Mouse (Mus musculus) lung, embryonic 16.5 days (tissue): ENCODE measurements at regions not wholly inside any gene's neighbourhood (a gene's known extent, or its start where the extent isn't known, plus 50 kb on each side); places are given as distances from the start of the nearest gene placed in this dataset.
"Not testable (repeated sequence)": the region's sequence is repeated elsewhere in the genome, so short reads cannot be mapped to it uniquely, and the experiment has no call there.

Source experiments
- ATAC-seq: fragments of 200-750 bp; cut with Nextera tagmentation; 2 replicates; pipeline ENCODE4 v1.8.0; 2017; ENCODE audit warnings: low read depth, mild to moderate bottlenecking, moderate library complexity
- H3K27ac ChIP-seq: fragments of 300-500 bp; sonication (generic); 2 replicates; pipeline ENCODE4 v1.5.1; 2014; ENCODE audit warnings: mild to moderate bottlenecking, control low read depth, low read length
- H3K27me3 ChIP-seq: fragments of 300-500 bp; sonication (generic); 2 replicates; pipeline ENCODE4 v1.6.1; 2014; ENCODE audit warnings: low read depth, low read length, mixed read lengths; ENCODE audit not compliant: control insufficient read depth, insufficient read depth
- H3K36me3 ChIP-seq: fragments of 300-500 bp; sonication (generic); 2 replicates; pipeline ENCODE4 v1.6.1; 2014; ENCODE audit warnings: low read length; ENCODE audit not compliant: control insufficient read depth, insufficient read depth
- H3K4me1 ChIP-seq: fragments of 300-500 bp; sonication (generic); replicated peaks from 2 replicates; pipeline ENCODE4 v1.6.1; 2014; ENCODE audit warnings: low read length, mixed read lengths; ENCODE audit not compliant: control insufficient read depth, insufficient read depth
- H3K4me2 ChIP-seq: fragments of 300-500 bp; sonication (generic); 2 replicates; pipeline ENCODE4 v1.6.1; 2014; ENCODE audit warnings: low read depth, low read length, control low read depth
- H3K4me3 ChIP-seq: fragments of 300-500 bp; sonication (generic); 2 replicates; pipeline ENCODE4 v1.5.1; 2014; ENCODE audit warnings: mild to moderate bottlenecking, low read length, control low read depth
- H3K9ac ChIP-seq: fragments of 300-500 bp; sonication (generic); 2 replicates; pipeline ENCODE4 v1.6.1; 2014; ENCODE audit warnings: low read length, control low read depth
- H3K9me3 ChIP-seq: fragments of 300-500 bp; sonication (generic); 2 replicates; pipeline ENCODE4 v1.6.1; 2016; ENCODE audit warnings: low read length; ENCODE audit not compliant: control insufficient read depth
- WGBS: fragments of 180-500 bp; shearing (Covaris S2); extraction: QIAGEN DNeasy Blood & Tissue Kit; methylation state at CpG from one replicate; pipeline ENCODE4 v1.1.7; 2014; 5-methylcytosine and 5-hydroxymethylcytosine counted together

DNA sequence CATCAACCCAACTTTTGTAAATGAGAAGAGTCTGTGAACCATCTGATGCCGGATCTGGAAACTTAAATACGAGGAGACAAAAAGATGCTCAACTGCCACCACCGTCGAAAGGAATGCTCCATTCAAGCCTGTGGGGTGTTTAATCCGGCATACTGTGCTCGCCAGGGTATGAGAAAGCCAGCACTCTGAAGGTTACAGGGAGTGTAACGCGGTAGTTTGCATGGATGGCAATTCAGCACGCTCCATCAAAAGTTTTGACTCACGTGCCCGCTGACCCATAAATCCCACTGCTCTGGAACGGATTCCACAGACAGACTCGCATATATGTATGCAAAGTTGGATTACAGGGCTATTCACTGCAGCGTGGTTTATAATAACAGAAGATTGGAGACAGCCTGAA lies 84.0 kb upstream of the Top1 start:
- ATAC-seq = no peak
- 76% methylated on average over 14 of the region's 14 CpGs for WGBS
- Histone ChIP-seq H3K4me2 (no peak overlapping the region), H3K27me3 (no peaks in the 10 kb centered on the region), H3K4me3 (no peak overlapping the region), H3K27ac (no peak overlapping the region), H3K36me3 (no peaks in the 10 kb centered on the region), H3K9ac (no peak overlapping the region), H3K4me1 (no peaks in the 10 kb centered on the region), H3K9me3 (no peaks in the 10 kb centered on the region)

- Histone ChIP-seq H3K4me2 (no peak overlapping the region), H3K27me3 (no peaks in the 10 kb centered on the region), H3K36me3 (no peaks in the 10 kb centered on the region), H3K4me1 (no peaks in the 10 kb centered on the region), H3K27ac (no peak overlapping the region), H3K4me3 (no peak overlapping the region), H3K9me3 (no peaks in the 10 kb centered on the region), H3K9ac (no peak overlapping the region)
- WGBS = 88% methylated on average over 4 of the region's 4 CpGs
- ATAC-seq = no peak
Measured at GRCm38 (mm10) chr2:160567813-160568212, 77.9 kb upstream of the Top1 start.

- H3K4me2 ChIP-seq = no peak overlapping the region
- H3K4me3 ChIP-seq = no peak overlapping the region
- no peak for ATAC-seq
- H3K27me3 ChIP-seq = no peaks in the 10 kb centered on the region
- H3K27ac ChIP-seq = no peak overlapping the region
- WGBS = 72% methylated on average over 5 of the region's 5 CpGs
- no peaks in the 10 kb centered on the region for H3K9me3 ChIP-seq
- H3K36me3 ChIP-seq = no peaks in the 10 kb centered on the region
- H3K4me1 ChIP-seq = no peaks in the 10 kb centered on the region
- no peak overlapping the region for H3K9ac ChIP-seq
Measured at GRCm38 (mm10) chr2:160569496-160569895, 76.2 kb upstream of the Top1 start.

DNA sequence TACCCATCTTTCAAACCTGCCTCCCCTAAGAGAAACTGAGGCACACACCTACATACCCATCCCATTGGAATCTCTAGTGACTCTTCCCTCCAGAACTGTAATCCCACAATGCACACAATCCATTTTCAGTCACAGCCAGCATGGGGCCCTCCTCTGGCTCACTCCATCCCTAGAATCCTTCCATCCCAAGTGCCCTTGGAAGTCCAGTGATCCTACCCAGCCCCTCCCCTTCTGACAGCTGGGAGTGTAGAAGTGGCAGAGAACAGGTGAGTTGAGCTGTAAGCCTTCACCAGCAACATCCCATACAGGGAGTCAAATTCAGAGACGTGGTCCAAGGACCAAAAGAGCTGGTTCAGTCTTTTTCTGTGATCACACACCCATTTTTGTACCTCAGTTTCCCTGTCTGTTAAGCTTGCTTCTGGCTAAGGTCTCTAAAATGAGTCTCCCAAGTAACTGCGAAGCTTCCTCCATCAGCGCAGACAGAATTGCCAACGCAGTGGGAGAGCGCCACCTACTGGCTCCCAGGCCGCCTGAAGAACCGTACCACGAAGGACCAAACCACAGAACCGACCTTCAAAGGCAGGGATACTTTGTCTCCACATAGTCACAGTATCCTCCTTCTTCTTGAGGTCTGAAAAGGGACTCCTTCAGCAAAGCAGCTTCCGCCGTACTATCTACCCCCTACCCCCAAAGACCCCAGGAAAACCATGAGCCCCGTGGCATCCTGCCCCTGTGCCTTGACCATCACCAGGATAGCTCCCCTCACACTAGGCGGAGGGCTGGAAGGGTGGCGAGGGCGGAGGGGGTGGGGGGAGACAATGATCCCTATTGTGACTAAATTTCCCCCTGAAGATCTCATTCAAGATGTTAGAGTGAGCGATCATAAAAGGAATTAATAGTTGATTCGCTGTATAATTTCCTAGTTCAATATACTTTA lies 67.0 kb upstream of the Top1 start:
- Histone ChIP-seq H3K27me3 (peaks cover 26% of the 10 kb centered on the region), H3K4me2 (no peak overlapping the region), H3K27ac (no peak overlapping the region), H3K4me1 (no peaks in the 10 kb centered on the region), H3K4me3 (no peak overlapping the region), H3K36me3 (no peaks in the 10 kb centered on the region), H3K9me3 (no peaks in the 10 kb centered on the region), H3K9ac (no peak overlapping the region)
- peak; percentile 51; the same call in 1 of the 2 replicates for ATAC-seq
- WGBS = 13% methylated on average over 17 of the region's 17 CpGs

GRCm38 (mm10) chr2:160580250-160580649 lies 65.4 kb upstream of the Top1 start:
- Histone ChIP-seq H3K9me3 (no peaks in the 10 kb centered on the region), H3K27me3 (peaks cover 26% of the 10 kb centered on the region), H3K27ac (no peak overlapping the region), H3K4me2 (no peak overlapping the region), H3K9ac (no peak overlapping the region), H3K36me3 (no peaks in the 10 kb centered on the region), H3K4me1 (no peaks in the 10 kb centered on the region), H3K4me3 (no peak overlapping the region)
- WGBS = 41% methylated on average over 9 of the region's 9 CpGs
- ATAC-seq = no peak

DNA sequence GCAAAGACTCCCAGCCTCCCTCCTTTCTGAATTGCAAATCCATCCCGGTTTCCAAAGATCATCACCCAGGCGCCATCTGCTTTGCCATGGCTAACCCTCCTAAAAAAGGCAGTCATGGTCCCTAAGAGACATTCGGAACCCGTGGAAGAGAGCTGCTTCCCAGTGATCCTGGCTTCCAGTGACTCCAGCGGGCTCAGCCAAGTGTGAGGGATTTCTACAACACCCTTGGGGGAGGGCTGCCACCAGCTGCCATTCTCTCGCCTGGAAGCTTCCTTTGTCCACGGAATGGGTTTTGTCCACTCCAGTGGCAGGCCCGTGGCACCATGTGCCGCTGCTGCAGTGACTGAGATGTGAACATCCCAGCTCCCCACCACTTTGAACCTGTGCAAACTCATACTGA lies 64.7 kb upstream of the Top1 start:
- Histone ChIP-seq H3K27me3 (peaks cover 26% of the 10 kb centered on the region), H3K9me3 (no peaks in the 10 kb centered on the region), H3K4me2 (no peak overlapping the region), H3K4me1 (no peaks in the 10 kb centered on the region), H3K4me3 (no peak overlapping the region), H3K9ac (no peak overlapping the region), H3K27ac (no peak overlapping the region), H3K36me3 (no peaks in the 10 kb centered on the region)
- ATAC-seq = no peak
- WGBS = 7% methylated on average over 9 of the region's 9 CpGs

DNA sequence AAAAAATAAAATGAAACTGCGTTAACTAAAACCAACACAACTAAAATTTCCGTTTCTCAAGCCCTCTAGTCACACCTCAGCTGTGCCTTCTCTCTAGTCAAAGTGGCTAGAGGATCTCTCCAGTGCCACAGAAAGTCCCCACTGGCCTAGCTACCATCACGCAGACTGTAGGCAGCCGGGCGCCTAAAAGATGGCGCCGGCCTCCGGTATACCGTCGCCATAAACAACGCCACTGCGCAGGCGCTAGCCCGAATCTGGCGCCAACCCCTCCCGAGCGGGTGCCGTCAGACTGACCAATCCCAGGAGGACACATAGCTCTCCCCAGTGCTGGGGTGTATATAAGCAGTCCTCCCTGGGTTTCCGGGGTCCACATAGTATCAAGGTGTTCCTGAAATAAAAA lies 62.7 kb upstream of the Top1 start:
- H3K36me3 ChIP-seq, H3K4me2 ChIP-seq, H3K4me3 ChIP-seq, H3K9ac ChIP-seq, H3K27ac ChIP-seq, H3K9me3 ChIP-seq, ATAC-seq, H3K4me1 ChIP-seq: not testable (repeated sequence)
- WGBS = 94% methylated on average over 19 of the region's 19 CpGs
- H3K27me3 ChIP-seq = peaks cover 26% of the 10 kb centered on the region

DNA sequence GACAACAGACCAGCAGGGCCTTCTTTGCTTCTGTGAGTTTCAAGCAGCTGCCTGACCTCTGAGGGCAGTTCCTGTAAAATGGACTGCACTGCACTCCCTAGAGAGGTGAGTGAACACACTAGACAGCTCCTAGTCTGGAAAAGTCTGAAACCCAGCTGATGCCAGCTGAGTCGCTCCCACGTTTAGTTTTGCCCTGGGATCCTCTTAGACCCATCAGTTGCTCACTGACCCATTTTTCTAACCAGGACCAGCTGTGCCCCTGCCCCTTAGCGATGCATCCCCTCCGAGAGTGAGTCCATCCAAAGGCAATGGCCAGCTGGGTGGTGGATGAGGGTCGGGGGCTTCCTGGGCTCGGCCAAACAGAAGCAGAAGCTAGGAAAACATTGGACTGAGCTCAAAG lies 62.2 kb upstream of the Top1 start:
- Histone ChIP-seq H3K36me3 (no peaks in the 10 kb centered on the region), H3K4me3 (no peak overlapping the region), H3K9ac (no peak overlapping the region), H3K27me3 (peaks cover 26% of the 10 kb centered on the region), H3K4me2 (no peak overlapping the region), H3K27ac (no peak overlapping the region), H3K9me3 (no peaks in the 10 kb centered on the region), H3K4me1 (no peaks in the 10 kb centered on the region)
- WGBS = 69% methylated on average over 6 of the region's 6 CpGs
- no peak for ATAC-seq

- ATAC-seq = no peak
- Histone ChIP-seq H3K9ac (no peak overlapping the region), H3K9me3 (no peaks in the 10 kb centered on the region), H3K4me3 (no peak overlapping the region), H3K27ac (no peak overlapping the region), H3K36me3 (no peaks in the 10 kb centered on the region), H3K27me3 (peaks cover 20% of the 10 kb centered on the region), H3K4me2 (no peak overlapping the region), H3K4me1 (no peaks in the 10 kb centered on the region)
- 43% methylated on average over 9 of the region's 9 CpGs for WGBS
Measured at GRCm38 (mm10) chr2:160584568-160584967, 61.1 kb upstream of the Top1 start.
